Mouse (Mus musculus): ENCODE results near the gene Gabarap. TPM values are rescaled to one million over a fixed set of nuclear protein-coding genes. Genes with fewer than 3 reads are reported as not detected.

Gene Gabarap
- polyA plus RNA-seq, 1 experiment from 2014 or later: 530 TPM

GRCm38 (mm10) chr11:69992396-69992795 lies 1.5 kb downstream of the Gabarap start:
- Histone ChIP-seq H3K27me3 (ENCODE audit: control insufficient read depth, insufficient read depth, low read length) (no peaks in the 10 kb centered on the region), H3K9ac (ENCODE audit: low read length) (peak overlapping the region; percentile 8; the same call in 1 of the 2 replicates), H3K4me2 (ENCODE audit: low read depth) (peak overlapping the region; percentile 59), H3K9me3 (ENCODE audit: control insufficient read depth, low read length) (no peaks in the 10 kb centered on the region), H3K27ac (ENCODE audit: low read depth, low read length) (no peak overlapping the region), H3K4me1 (ENCODE audit: control insufficient read depth, insufficient read depth, low read length) (peaks cover 7% of the 10 kb centered on the region), H3K4me3 (ENCODE audit: low read depth, low read length) (peak overlapping the region; percentile 61), H3K36me3 (ENCODE audit: control insufficient read depth, insufficient read depth, low read length) (peaks cover 10% of the 10 kb centered on the region)
- no peak for DNase-seq (ENCODE audit: low spot score)
- ATAC-seq (ENCODE audit: insufficient read depth, low FRiP score, low TSS enrichment): no peak
- 89% methylated on average over 10 of the region's 10 CpGs for WGBS

DNA sequence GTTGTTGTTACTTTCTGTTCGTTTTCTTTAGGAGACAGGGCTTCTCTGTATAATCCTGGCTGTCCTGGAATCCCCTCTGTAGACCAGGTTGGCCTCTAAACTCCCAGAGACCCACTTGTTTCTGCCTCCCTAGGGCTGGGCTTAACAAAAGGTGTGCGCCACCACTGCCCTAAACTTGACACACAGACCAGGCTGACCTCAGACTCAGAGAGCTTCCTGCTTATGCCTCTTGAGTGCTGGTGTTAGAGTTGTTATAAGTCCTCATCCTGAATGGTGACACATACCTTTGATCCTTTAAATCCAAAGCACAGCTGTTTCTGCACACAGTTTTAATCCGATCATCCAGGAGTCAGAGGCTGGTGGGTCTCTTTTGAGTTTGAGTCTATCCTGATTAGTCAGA lies 2.0 kb downstream of the Gabarap start:
- Histone ChIP-seq H3K4me2 (ENCODE audit: low read depth) (no peak overlapping the region), H3K4me1 (ENCODE audit: control insufficient read depth, insufficient read depth, low read length) (peaks cover 12% of the 10 kb centered on the region), H3K9ac (ENCODE audit: low read length) (no peak overlapping the region), H3K27ac (ENCODE audit: low read depth, low read length) (no peak overlapping the region), H3K4me3 (ENCODE audit: low read depth, low read length) (0 out of 2 replicates have a peak overlapping the region, but pooled peaks have one; percentile 61), H3K9me3 (ENCODE audit: control insufficient read depth, low read length) (no peaks in the 10 kb centered on the region), H3K27me3 (ENCODE audit: control insufficient read depth, insufficient read depth, low read length) (no peaks in the 10 kb centered on the region), H3K36me3 (ENCODE audit: control insufficient read depth, insufficient read depth, low read length) (peaks cover 10% of the 10 kb centered on the region)
- DNase-seq (ENCODE audit: low spot score) (no peak), ATAC-seq (ENCODE audit: insufficient read depth, low FRiP score, low TSS enrichment) (no peak)
- WGBS: 92% methylated on average over 3 of the region's 3 CpGs

- DNase-seq (ENCODE audit: low spot score): no peak
- Histone ChIP-seq H3K36me3 (ENCODE audit: control insufficient read depth, insufficient read depth, low read length) (peaks cover 19% of the 10 kb centered on the region), H3K9ac (ENCODE audit: low read length) (no peak overlapping the region), H3K9me3 (ENCODE audit: control insufficient read depth, low read length) (no peaks in the 10 kb centered on the region), H3K27me3 (ENCODE audit: control insufficient read depth, insufficient read depth, low read length) (no peaks in the 10 kb centered on the region), H3K4me2 (ENCODE audit: low read depth) (no peak overlapping the region), H3K4me1 (ENCODE audit: control insufficient read depth, insufficient read depth, low read length) (peaks cover 12% of the 10 kb centered on the region), H3K4me3 (ENCODE audit: low read depth, low read length) (peak overlapping the region; percentile 2; the same call in 1 of the 2 replicates), H3K27ac (ENCODE audit: low read depth, low read length) (no peak overlapping the region)
- no peak for ATAC-seq (ENCODE audit: insufficient read depth, low FRiP score, low TSS enrichment)
- 88% methylated on average over 11 of the region's 11 CpGs for whole genome bisulfite sequencing
Observed at GRCm38 (mm10) chr11:69994401-69995090, 3.6 kb downstream of the Gabarap start.

DNA sequence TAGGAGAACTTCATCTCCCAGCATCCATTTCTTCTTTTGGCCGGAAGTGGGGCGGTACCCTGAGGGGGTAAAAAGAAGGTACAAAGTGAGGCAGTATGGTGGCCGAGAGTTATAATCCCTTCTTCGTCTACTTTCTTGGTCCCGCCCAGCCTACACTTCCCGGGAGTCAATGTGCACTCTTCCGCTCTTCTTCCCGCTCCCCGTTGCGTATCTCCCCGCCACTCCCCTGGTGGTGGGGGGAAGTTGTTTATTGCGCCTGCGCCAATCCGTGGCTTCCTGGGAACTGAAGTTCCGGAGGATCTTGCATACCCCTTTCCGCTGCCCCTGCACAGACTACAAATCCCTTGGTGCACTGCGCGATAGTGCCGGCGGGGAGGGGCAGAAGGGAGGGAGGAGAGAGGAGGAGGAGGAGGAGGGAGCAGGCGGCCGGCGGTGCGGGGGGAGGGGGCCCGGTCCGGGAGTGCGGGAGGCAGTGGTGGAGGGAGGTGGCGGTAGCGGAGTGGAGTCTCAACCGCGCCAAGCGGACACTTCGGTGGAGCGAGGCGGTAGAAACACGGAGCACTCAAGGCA lies 4.5 kb downstream of the Gabarap start, which contains the start of gene Phf23:
Phf23 (plus strand) TSS at position 387 of the 570 bp plus-strand sequence.
- Histone ChIP-seq H3K4me3 (ENCODE audit: low read depth, low read length) (peak within 1 kb of the TSS; percentile 95), H3K9me3 (ENCODE audit: control insufficient read depth, low read length) (no peaks in the 10 kb centered on the region), H3K4me2 (ENCODE audit: low read depth) (peak within 1 kb of the TSS; percentile 48), H3K27me3 (ENCODE audit: control insufficient read depth, insufficient read depth, low read length) (no peaks in the 10 kb centered on the region), H3K4me1 (ENCODE audit: control insufficient read depth, insufficient read depth, low read length) (peaks cover 12% of the 10 kb centered on the region), H3K36me3 (ENCODE audit: control insufficient read depth, insufficient read depth, low read length) (peaks cover 20% of the 10 kb centered on the region), H3K27ac (ENCODE audit: low read depth, low read length) (peak within 1 kb of the TSS; percentile 96), H3K9ac (ENCODE audit: low read length) (peak within 1 kb of the TSS; percentile 93)
- ATAC-seq (ENCODE audit: insufficient read depth, low FRiP score, low TSS enrichment): peak; percentile 69
- peak; percentile 97 for DNase-seq (ENCODE audit: low spot score)
- under 1% methylated on average over 36 of the region's 36 CpGs for WGBS

- H3K4me1 ChIP-seq (ENCODE audit: control insufficient read depth, insufficient read depth, low read length): peaks cover 13% of the 10 kb centered on the region
- under 1% methylated on average over 55 of the region's 66 CpGs for WGBS
- peak overlapping the region; percentile 96 for H3K27ac ChIP-seq (ENCODE audit: low read depth, low read length)
Observed at GRCm38 (mm10) chr11:69996161-69997061, 5.5 kb downstream of the Gabarap start.

GRCm38 (mm10) chr11:69997070-69997509 lies 6.1 kb downstream of the Gabarap start:
- DNase-seq (ENCODE audit: low spot score) (peak; percentile 86), ATAC-seq (ENCODE audit: insufficient read depth, low FRiP score, low TSS enrichment) (0 out of 2 replicates have a peak, but pooled peaks have one; percentile 7)
- Histone ChIP-seq H3K4me1 (ENCODE audit: control insufficient read depth, insufficient read depth, low read length) (peaks cover 19% of the 10 kb centered on the region), H3K27ac (ENCODE audit: low read depth, low read length) (peak overlapping the region; percentile 96), H3K36me3 (ENCODE audit: control insufficient read depth, insufficient read depth, low read length) (peaks cover 20% of the 10 kb centered on the region), H3K4me2 (ENCODE audit: low read depth) (peak overlapping the region; percentile 48), H3K9me3 (ENCODE audit: control insufficient read depth, low read length) (no peaks in the 10 kb centered on the region), H3K4me3 (ENCODE audit: low read depth, low read length) (peak overlapping the region; percentile 95), H3K9ac (ENCODE audit: low read length) (peak overlapping the region; percentile 93), H3K27me3 (ENCODE audit: control insufficient read depth, insufficient read depth, low read length) (no peaks in the 10 kb centered on the region)
- WGBS: 0% methylated on average over 5 of the region's 44 CpGs

More at GRCm38 (mm10) chr11:69996161-69997061, 5.5 kb downstream of the Gabarap start:
- H3K9me3 ChIP-seq (ENCODE audit: control insufficient read depth, low read length): no peaks in the 10 kb centered on the region
- peak overlapping the region; percentile 95 for H3K4me3 ChIP-seq (ENCODE audit: low read depth, low read length)
- DNase-seq (ENCODE audit: low spot score) (peak; percentile 36), ATAC-seq (ENCODE audit: insufficient read depth, low FRiP score, low TSS enrichment) (peak; percentile 1; the same call in 1 of the 2 replicates)
- peaks cover 20% of the 10 kb centered on the region for H3K36me3 ChIP-seq (ENCODE audit: control insufficient read depth, insufficient read depth, low read length)
- peak overlapping the region; percentile 48 for H3K4me2 ChIP-seq (ENCODE audit: low read depth)
- peak overlapping the region; percentile 93 for H3K9ac ChIP-seq (ENCODE audit: low read length)
- no peaks in the 10 kb centered on the region for H3K27me3 ChIP-seq (ENCODE audit: control insufficient read depth, insufficient read depth, low read length)

- no peak overlapping the region for H3K9ac ChIP-seq (ENCODE audit: low read length)
- H3K4me1 ChIP-seq (ENCODE audit: control insufficient read depth, insufficient read depth, low read length): peaks cover 18% of the 10 kb centered on the region
- H3K4me2 ChIP-seq (ENCODE audit: low read depth): no peak overlapping the region
- no peak overlapping the region for H3K27ac ChIP-seq (ENCODE audit: low read depth, low read length)
- H3K27me3 ChIP-seq (ENCODE audit: control insufficient read depth, insufficient read depth, low read length): no peaks in the 10 kb centered on the region
- 93% methylated on average over 27 of the region's 27 CpGs for WGBS
- H3K9me3 ChIP-seq (ENCODE audit: control insufficient read depth, low read length): no peaks in the 10 kb centered on the region
- DNase-seq (ENCODE audit: low spot score) (no peak), ATAC-seq (ENCODE audit: insufficient read depth, low FRiP score, low TSS enrichment) (no peak)
- H3K36me3 ChIP-seq (ENCODE audit: control insufficient read depth, insufficient read depth, low read length): peaks cover 20% of the 10 kb centered on the region
- peak overlapping the region; percentile 5; the same call in 1 of the 2 replicates for H3K4me3 ChIP-seq (ENCODE audit: low read depth, low read length)
Observed at GRCm38 (mm10) chr11:69998567-69999491, 7.9 kb downstream of the Gabarap start.

All from neural tube, embryonic 11.5 days (tissue).